Mouse (Mus musculus) spleen, adult 12 weeks (tissue): ENCODE data around the gene Slc44a1.
A peak's percentile ranks its signal among the peaks of the same experiment; 100 is the strongest.

Experiments
- DNase-seq: peaks from one replicate; pipeline ENCODE4 v3.0.0; 2022; ENCODE audit warnings: low spot score

Slc44a1 gene

GRCm38 (mm10) chr4:53431585-53432234, 8.5 kb upstream of the Slc44a1 start:
- peak; percentile 67 for DNase-seq

- no peak for DNase-seq
Measured at GRCm38 (mm10) chr4:53437110-53437755, 3.0 kb upstream of the Slc44a1 start.

- DNase-seq = no peak
Measured at GRCm38 (mm10) chr4:53438386-53438785, 1.8 kb upstream of the Slc44a1 start.

GRCm38 (mm10) chr4:53438836-53439480, 1.3 kb upstream of the Slc44a1 start:
- no peak for DNase-seq

GRCm38 (mm10) chr4:53439636-53440009, 590 bp upstream of the Slc44a1 start:
- DNase-seq = no peak

- no peak for DNase-seq
Measured at GRCm38 (mm10) chr4:53440816-53441571, 781 bp downstream of the Slc44a1 start.

- DNase-seq = no peak
Measured at GRCm38 (mm10) chr4:53441683-53442082, 1.5 kb downstream of the Slc44a1 start.

- no peak for DNase-seq
Measured at GRCm38 (mm10) chr4:53446216-53446615, 6.0 kb downstream of the Slc44a1 start.

GRCm38 (mm10) chr4:53447773-53448172, 7.6 kb downstream of the Slc44a1 start:
- DNase-seq = no peak

GRCm38 (mm10) chr4:53450736-53451135, 10.5 kb downstream of the Slc44a1 start:
- DNase-seq = no peak

- DNase-seq = no peak
Measured at GRCm38 (mm10) chr4:53451887-53452286, 11.7 kb downstream of the Slc44a1 start.

- DNase-seq = no peak
Measured at GRCm38 (mm10) chr4:53452457-53452856, 12.2 kb downstream of the Slc44a1 start.

- no peak for DNase-seq
Measured at GRCm38 (mm10) chr4:53452976-53453889, 13.0 kb downstream of the Slc44a1 start.

- DNase-seq = no peak
Measured at GRCm38 (mm10) chr4:53455885-53456284, 15.7 kb downstream of the Slc44a1 start.

- no peak for DNase-seq
Measured at GRCm38 (mm10) chr4:53456570-53456969, 16.4 kb downstream of the Slc44a1 start.

- no peak for DNase-seq
Measured at GRCm38 (mm10) chr4:53458503-53458902, 18.3 kb downstream of the Slc44a1 start.

GRCm38 (mm10) chr4:53459697-53460096, 19.5 kb downstream of the Slc44a1 start:
- no peak for DNase-seq

GRCm38 (mm10) chr4:53461026-53461425, 20.8 kb downstream of the Slc44a1 start:
- no peak for DNase-seq

- DNase-seq = no peak
Measured at GRCm38 (mm10) chr4:53462069-53462468, 21.9 kb downstream of the Slc44a1 start.

GRCm38 (mm10) chr4:53462505-53463251, 22.5 kb downstream of the Slc44a1 start:
- no peak for DNase-seq

- DNase-seq = no peak
Measured at GRCm38 (mm10) chr4:53465887-53466286, 25.7 kb downstream of the Slc44a1 start.
